In genomic region chr5:23992876-23993552, GRCm38 (mm10) we compare ENCODE assay signal across 8 mouse cellular contexts. TPM values are rescaled to one million over a fixed set of nuclear protein-coding genes. Genes with fewer than 3 reads are reported as not detected.
DNase-seq lines count a peak whose midpoint lies in the region; ATAC-seq lines count a peak whose summit lies in the region.

No protein-coding gene starts in this region.

- peak overlapping the region; percentile 71 for H3K27ac ChIP-seq in forebrain, embryonic 11.5 days (ENCODE audit: low read depth, low read length)

- no peaks in the 10 kb centered on the region for H3K9me3 ChIP-seq in forebrain, embryonic 11.5 days (ENCODE audit: control insufficient read depth, low read length)

- no peak overlapping the region; the same call in 1 of the 2 replicates for H3K4me2 ChIP-seq in forebrain, embryonic 11.5 days (ENCODE audit: low read depth, low read length, severe bottlenecking)

- H3K27me3 ChIP-seq in forebrain, embryonic 11.5 days (ENCODE audit: control insufficient read depth, insufficient read depth, low read length): no peaks in the 10 kb centered on the region

- H3K4me3 ChIP-seq in forebrain, embryonic 11.5 days (ENCODE audit: low read depth, low read length): no peak overlapping the region

- 49% methylated on average over 5 of the region's 5 CpGs for WGBS in forebrain, embryonic 11.5 days

- intact Hi-C loops in heart, postnatal 25 days (cut with DNase I): no loop called here

- H3K9ac ChIP-seq in forebrain, embryonic 11.5 days (ENCODE audit: low read length): no peak overlapping the region; the same call in 1 of the 2 replicates

- peaks cover 14% of the 10 kb centered on the region for H3K4me1 ChIP-seq in forebrain, embryonic 11.5 days (replicated peaks; ENCODE audit: control insufficient read depth, insufficient read depth, low read length)

- H3K36me3 ChIP-seq in forebrain, embryonic 11.5 days (ENCODE audit: control insufficient read depth, insufficient read depth, low read length): no peaks in the 10 kb centered on the region

- peak; percentile 20 for DNase-seq in ovary, postnatal 14 days (ENCODE audit: low spot score)
- DNase-seq in ovary, postnatal 10 days (ENCODE audit: low spot score): no peak
- peak; percentile 59 for DNase-seq in forebrain, embryonic 11.5 days (ENCODE audit: low spot score)
- DNase-seq in heart, postnatal 25 days (ENCODE audit: low spot score): peak; percentile 43
- peak; percentile 9 to 76 for DNase-seq in layer of hippocampus, adult 18-20 months (ENCODE audit: low spot score in 2 of 2)
- DNase-seq in lung, postnatal 4 days: peak; percentile 62 to 68
- no peak for DNase-seq in urinary bladder, postnatal 4 days (ENCODE audit: low spot score in 2 of 2)
- no peak for DNase-seq in urinary bladder, postnatal 10 days (ENCODE audit: low spot score)

- peak; percentile 77 for ATAC-seq in forebrain, embryonic 11.5 days (replicated peaks; ENCODE audit: low FRiP score)

RNA-seq across cellular contexts. Expression of gene Fam126a, which starts 37.5 kb away (rescaled TPM):
- 44.8 and 48.0 TPM in 2 replicates for polyA plus RNA-seq in forebrain, embryonic 11.5 days (2014; fragmentation: Nextera tagmentation; extraction: Ambion mirVana)
- total RNA-seq in heart, postnatal 25 days (2021): 10 to 100 TPM; 35.8 to 42.9 TPM
- 10 to 100 TPM; 25.9 to 26.8 TPM for total RNA-seq in layer of hippocampus, adult 18-20 months (2021)

Comparison
In these comparisons a context has a peak if more than half of its experiments do, and no peak if none do; other contexts are left out.
1. DNase-seq: peak in ovary, postnatal 14 days (single experiment), forebrain, embryonic 11.5 days (single experiment), heart, postnatal 25 days (single experiment), layer of hippocampus, adult 18-20 months (2 of 2) and lung, postnatal 4 days (2 of 2); none in ovary, postnatal 10 days (single experiment), urinary bladder, postnatal 4 days (0 of 2) and urinary bladder, postnatal 10 days (single experiment).